Mouse (Mus musculus): Measurements from ENCODE around the gene Vasp. TPM values are rescaled to one million over a fixed set of nuclear protein-coding genes. Genes with fewer than 3 reads are reported as not detected.
A peak's percentile ranks its signal among the peaks of the same experiment; 100 is the strongest.

Gene Vasp
- total RNA-seq (2014; rRNA removed; ENCODE audit: low replicate concordance) (115 and 127 TPM in 2 replicates), polyA plus RNA-seq (2015; fragmentation: Nextera tagmentation; extraction: Ambion mirVana) (67.7 and 72.2 TPM in 2 replicates)

- peak within 1 kb of the TSS; percentile 96 for H3K27ac ChIP-seq (ENCODE audit: low read depth)
- peak within 1 kb of the TSS; percentile 100 for H3K4me2 ChIP-seq (ENCODE audit: low read depth, low read length)
- ATAC-seq (ENCODE audit: insufficient read depth, low read depth): peak; percentile 59
- DNase-seq (ENCODE audit: low spot score): peak; percentile 83
- peaks cover 26% of the 10 kb centered on the region for H3K4me1 ChIP-seq (ENCODE audit: control insufficient read depth, insufficient read depth)
- no peaks in the 10 kb centered on the region for H3K9me3 ChIP-seq (replicated peaks; ENCODE audit: control insufficient read depth, low read length)
- TF ChIP-seq EP300 (IDR thresholded peaks at IDR 0.05; ENCODE audit: low read depth) (no peak), CTCF (IDR thresholded peaks at IDR 0.05; ENCODE audit: low read depth) (no peak)
- H3K4me3 ChIP-seq (ENCODE audit: low read depth, low read length): peak within 1 kb of the TSS; percentile 99
- WGBS: under 1% methylated on average over 60 of the region's 62 CpGs
- peak within 1 kb of the TSS; percentile 84 for H3K9ac ChIP-seq (replicated peaks; ENCODE audit: low read depth, low read length)
- H3K27me3 ChIP-seq (ENCODE audit: control insufficient read depth, insufficient read depth, low read length): no peaks in the 10 kb centered on the region
- 0 out of 2 replicates have a peak, but pooled peaks cover 7% of the 10 kb centered on the region for H3K36me3 ChIP-seq (replicated peaks; ENCODE audit: control insufficient read depth, insufficient read depth, low read length)
These were observed at the start of gene Vasp for GRCm38 (mm10) chr7:19271238-19272172. Gene Vasp, minus strand, starts transcription at chr7:19271817.

DNA sequence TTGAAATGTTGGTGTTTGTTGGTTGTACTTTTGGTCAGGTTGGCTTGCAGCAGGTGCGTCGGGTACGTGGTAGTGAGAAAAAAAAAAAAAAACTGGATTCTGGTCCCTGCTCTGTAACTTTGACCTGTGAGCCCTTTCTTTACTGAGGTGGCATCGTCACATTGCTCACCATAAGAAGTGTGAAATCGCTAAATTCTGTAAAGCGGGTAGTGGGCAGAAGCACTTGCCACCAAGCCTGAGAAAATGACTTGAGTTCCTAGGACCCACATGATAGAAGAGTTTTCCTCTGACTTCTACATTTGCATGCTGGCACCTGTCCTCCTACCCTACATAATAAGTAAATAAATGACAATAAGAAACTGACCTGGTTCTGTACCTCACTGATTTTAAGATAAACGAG, 49.0 kb upstream of the Vasp start:
- Histone ChIP-seq H3K36me3 (replicated peaks; ENCODE audit: control insufficient read depth, insufficient read depth, low read length) (no peaks in the 10 kb centered on the region), H3K9ac (replicated peaks; ENCODE audit: low read depth, low read length) (no peak overlapping the region), H3K4me2 (ENCODE audit: low read depth, low read length) (peak overlapping the region; percentile 73), H3K4me1 (ENCODE audit: control insufficient read depth, insufficient read depth) (peaks cover 16% of the 10 kb centered on the region; the same call in 1 of the 2 replicates), H3K27ac (ENCODE audit: low read depth) (no peak overlapping the region), H3K9me3 (replicated peaks; ENCODE audit: control insufficient read depth, low read length) (no peaks in the 10 kb centered on the region), H3K4me3 (ENCODE audit: low read depth, low read length) (peak overlapping the region; percentile 43), H3K27me3 (ENCODE audit: control insufficient read depth, insufficient read depth, low read length) (no peaks in the 10 kb centered on the region)
- DNase-seq (ENCODE audit: low spot score) (no peak), ATAC-seq (ENCODE audit: insufficient read depth, low read depth) (no peak)
- no peak for TF ChIP-seq EP300 (IDR thresholded peaks at IDR 0.05; ENCODE audit: low read depth)
- TF ChIP-seq CTCF (IDR thresholded peaks at IDR 0.05; ENCODE audit: low read depth): no peak
- WGBS: 43% methylated on average over 7 of the region's 7 CpGs

DNA sequence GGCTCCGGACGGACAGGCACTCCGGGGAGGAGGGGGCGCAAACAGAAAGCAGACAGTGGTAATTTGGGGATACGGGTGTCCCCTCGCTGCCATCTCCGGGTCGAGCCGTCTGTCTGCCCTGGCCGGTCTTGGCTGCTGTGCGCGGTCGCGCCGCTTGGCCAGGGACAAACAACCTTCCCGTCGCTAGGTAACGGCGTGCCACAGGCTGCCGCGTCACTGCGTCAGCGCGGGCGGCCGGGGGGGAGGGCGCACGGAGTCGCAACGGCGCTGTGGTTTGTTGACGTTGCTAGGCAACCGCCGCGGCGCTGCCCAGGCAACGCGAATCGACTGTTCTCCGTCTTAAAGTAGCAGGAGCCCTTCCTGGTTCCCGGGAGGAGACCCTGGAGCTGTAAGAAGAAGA, 48.3 kb upstream of the Vasp start:
- no peaks in the 10 kb centered on the region for H3K27me3 ChIP-seq (ENCODE audit: control insufficient read depth, insufficient read depth, low read length)
- WGBS: under 1% methylated on average over 41 of the region's 41 CpGs
- H3K9ac ChIP-seq (replicated peaks; ENCODE audit: low read depth, low read length): peak overlapping the region; percentile 36
- peak overlapping the region; percentile 43 for H3K4me3 ChIP-seq (ENCODE audit: low read depth, low read length)
- no peaks in the 10 kb centered on the region for H3K9me3 ChIP-seq (replicated peaks; ENCODE audit: control insufficient read depth, low read length)
- H3K36me3 ChIP-seq (replicated peaks; ENCODE audit: control insufficient read depth, insufficient read depth, low read length): no peaks in the 10 kb centered on the region
- no peak for TF ChIP-seq CTCF (IDR thresholded peaks at IDR 0.05; ENCODE audit: low read depth)
- TF ChIP-seq EP300 (IDR thresholded peaks at IDR 0.05; ENCODE audit: low read depth): peak; percentile 34; the same call in 1 of the 2 replicates
- H3K4me2 ChIP-seq (ENCODE audit: low read depth, low read length): peak overlapping the region; percentile 73
- peak; percentile 97 for ATAC-seq (ENCODE audit: insufficient read depth, low read depth)
- peaks cover 16% of the 10 kb centered on the region; the same call in 1 of the 2 replicates for H3K4me1 ChIP-seq (ENCODE audit: control insufficient read depth, insufficient read depth)
- DNase-seq (ENCODE audit: low spot score): peak; percentile 97
- H3K27ac ChIP-seq (ENCODE audit: low read depth): peak overlapping the region; percentile 43

- peak; percentile 30 for ATAC-seq (ENCODE audit: insufficient read depth, low read depth)
- Histone ChIP-seq H3K27ac (ENCODE audit: low read depth) (peak overlapping the region; percentile 43), H3K4me3 (ENCODE audit: low read depth, low read length) (peak overlapping the region; percentile 43), H3K36me3 (replicated peaks; ENCODE audit: control insufficient read depth, insufficient read depth, low read length) (no peaks in the 10 kb centered on the region), H3K9ac (replicated peaks; ENCODE audit: low read depth, low read length) (peak overlapping the region; percentile 36), H3K4me1 (ENCODE audit: control insufficient read depth, insufficient read depth) (peaks cover 16% of the 10 kb centered on the region; the same call in 1 of the 2 replicates), H3K27me3 (ENCODE audit: control insufficient read depth, insufficient read depth, low read length) (no peaks in the 10 kb centered on the region), H3K4me2 (ENCODE audit: low read depth, low read length) (peak overlapping the region; percentile 73), H3K9me3 (replicated peaks; ENCODE audit: control insufficient read depth, low read length) (no peaks in the 10 kb centered on the region)
- TF ChIP-seq CTCF (IDR thresholded peaks at IDR 0.05; ENCODE audit: low read depth) (no peak), EP300 (IDR thresholded peaks at IDR 0.05; ENCODE audit: low read depth) (no peak)
- 16% methylated on average over 9 of the region's 9 CpGs for WGBS
- DNase-seq (ENCODE audit: low spot score): no peak
These were observed 47.8 kb upstream of the Vasp start for GRCm38 (mm10) chr7:19319458-19319857.

DNA sequence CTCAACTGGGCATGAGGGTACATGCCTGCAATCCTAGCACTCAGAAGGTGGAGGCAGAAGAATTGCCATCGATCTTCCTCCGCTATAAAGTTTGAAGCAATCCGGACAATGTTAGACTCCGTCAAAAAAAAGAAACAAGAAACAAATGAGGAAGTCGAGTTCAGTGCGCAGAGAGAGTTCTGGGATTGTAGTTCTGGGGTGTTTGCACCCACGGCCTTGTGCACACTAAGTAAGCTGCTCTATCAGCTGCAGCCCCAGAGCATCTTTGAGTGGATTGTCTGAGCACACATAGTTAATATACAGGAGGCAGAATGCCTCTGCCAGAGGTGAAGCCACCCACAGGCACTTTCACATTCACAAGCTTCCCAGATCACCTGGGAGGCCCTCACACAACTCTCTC, 47.1 kb upstream of the Vasp start:
- ATAC-seq (ENCODE audit: insufficient read depth, low read depth) (no peak), DNase-seq (ENCODE audit: low spot score) (no peak)
- Histone ChIP-seq H3K27me3 (ENCODE audit: control insufficient read depth, insufficient read depth, low read length) (no peaks in the 10 kb centered on the region), H3K4me1 (ENCODE audit: control insufficient read depth, insufficient read depth) (peaks cover 16% of the 10 kb centered on the region; the same call in 1 of the 2 replicates), H3K36me3 (replicated peaks; ENCODE audit: control insufficient read depth, insufficient read depth, low read length) (no peaks in the 10 kb centered on the region), H3K9me3 (replicated peaks; ENCODE audit: control insufficient read depth, low read length) (no peaks in the 10 kb centered on the region), H3K4me3 (ENCODE audit: low read depth, low read length) (no peak overlapping the region), H3K9ac (replicated peaks; ENCODE audit: low read depth, low read length) (no peak overlapping the region), H3K27ac (ENCODE audit: low read depth) (no peak overlapping the region), H3K4me2 (ENCODE audit: low read depth, low read length) (no peak overlapping the region)
- WGBS: 79% methylated on average over 7 of the region's 7 CpGs
- TF ChIP-seq CTCF (IDR thresholded peaks at IDR 0.05; ENCODE audit: low read depth) (no peak), EP300 (IDR thresholded peaks at IDR 0.05; ENCODE audit: low read depth) (no peak)

Data from heart, postnatal 0 days (tissue).